Mouse (Mus musculus) heart, embryonic 10.5 days (tissue): ENCODE results near the gene Mrto4. TPM values are rescaled to one million over a fixed set of nuclear protein-coding genes. Genes with fewer than 3 reads are reported as not detected.

Source experiments
- DNase-seq: peaks from one replicate; pipeline ENCODE4 v3.0.0-alpha.2; 2017; ENCODE audit warnings: low spot score
- H3K27ac ChIP-seq: fragments of 300-500 bp; sonication (generic); 2 replicates; pipeline ENCODE4 v1.5.1; 2016; ENCODE audit warnings: mild to moderate bottlenecking
- H3K27me3 ChIP-seq: fragments of 300-500 bp; sonication (generic); 2 replicates; pipeline ENCODE4 v1.6.1; 2016; ENCODE audit warnings: mild to moderate bottlenecking; ENCODE audit not compliant: poor library complexity, insufficient read depth, severe bottlenecking
- H3K36me3 ChIP-seq: fragments of 300-500 bp; sonication (generic); 2 replicates; pipeline ENCODE4 v1.6.1; 2016; ENCODE audit warnings: mild to moderate bottlenecking, moderate library complexity
- H3K4me1 ChIP-seq: fragments of 300-500 bp; sonication (generic); 2 replicates; pipeline ENCODE4 v1.6.1; 2016; ENCODE audit warnings: mild to moderate bottlenecking
- H3K4me3 ChIP-seq: fragments of 300-500 bp; sonication (generic); 2 replicates; pipeline ENCODE4 v1.5.1; 2016; ENCODE audit warnings: mild to moderate bottlenecking, moderate library complexity
- H3K9me3 ChIP-seq: fragments of 300-500 bp; sonication (generic); 2 replicates; pipeline ENCODE4 v1.6.1; 2016; ENCODE audit warnings: mild to moderate bottlenecking, moderate library complexity
- WGBS: fragments of 180-500 bp; shearing (Covaris S2); methylation state at CpG from one replicate; pipeline ENCODE4 v1.1.7; 2016; 5-methylcytosine and 5-hydroxymethylcytosine counted together
- polyA plus RNA-seq: library from polyadenylated mRNA; unstranded; fragments of >200 nt; fragmentation: Nextera tagmentation; extraction: Ambion mirVana; gene quantifications from 2 replicates; pipeline ENCODE4 v1.2.1, GENCODE M21; 2016

Gene Mrto4
- polyA plus RNA-seq, 1 experiment from 2014 or later = 161 TPM

DNA sequence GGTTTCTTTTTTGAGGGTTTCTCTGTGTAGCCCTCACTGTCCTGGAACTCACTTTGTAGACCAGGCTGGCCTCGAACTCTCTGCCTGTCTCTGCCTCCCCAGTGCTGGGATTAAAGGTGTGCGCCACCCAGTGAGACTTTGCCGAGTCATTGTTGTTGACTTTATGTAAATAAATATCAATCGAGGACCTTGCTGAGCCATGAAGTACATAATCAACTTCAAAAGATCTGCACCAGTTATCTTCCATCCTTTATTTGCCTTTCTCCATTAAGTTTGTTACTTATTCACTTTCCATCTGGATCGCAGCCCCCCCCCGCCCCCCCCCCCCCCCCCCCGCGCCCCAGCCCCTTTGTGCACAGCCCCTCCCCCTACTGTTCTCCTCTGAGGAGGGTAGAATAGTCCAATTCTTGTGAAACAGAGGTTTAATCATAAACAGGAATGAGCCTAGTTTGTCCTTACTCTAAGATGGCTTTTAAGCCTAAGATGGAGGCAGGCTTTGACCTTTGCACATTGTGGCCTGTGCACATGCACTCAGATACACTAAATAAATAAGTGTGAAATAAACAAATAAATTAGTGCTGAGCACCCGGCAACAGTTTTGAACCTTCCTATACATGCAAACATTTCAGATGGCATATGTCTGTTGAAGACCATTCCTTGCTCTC lies 17.6 kb downstream of the Mrto4 start:
- H3K4me3 ChIP-seq = no peak overlapping the region
- no peaks in the 10 kb centered on the region for H3K36me3 ChIP-seq
- no peak overlapping the region for H3K27ac ChIP-seq
- H3K27me3 ChIP-seq = peaks cover 42% of the 10 kb centered on the region
- 71% methylated on average over 7 of the region's 9 CpGs for WGBS
- H3K4me1 ChIP-seq = peaks cover 10% of the 10 kb centered on the region
- DNase-seq = no peak
- H3K9me3 ChIP-seq = no peaks in the 10 kb centered on the region

- peak; percentile 93 for DNase-seq
- Histone ChIP-seq H3K4me1 (peaks cover 4% of the 10 kb centered on the region; the same call in 1 of the 2 replicates), H3K4me3 (peak overlapping the region; percentile 50), H3K27ac (peak overlapping the region; percentile 38; the same call in 1 of the 2 replicates), H3K27me3 (peaks cover 26% of the 10 kb centered on the region), H3K36me3 (no peaks in the 10 kb centered on the region), H3K9me3 (no peaks in the 10 kb centered on the region)
- 8% methylated on average over 10 of the region's 10 CpGs for WGBS
Observed at GRCm38 (mm10) chr4:139330605-139331004, 21.8 kb downstream of the Mrto4 start.

DNA sequence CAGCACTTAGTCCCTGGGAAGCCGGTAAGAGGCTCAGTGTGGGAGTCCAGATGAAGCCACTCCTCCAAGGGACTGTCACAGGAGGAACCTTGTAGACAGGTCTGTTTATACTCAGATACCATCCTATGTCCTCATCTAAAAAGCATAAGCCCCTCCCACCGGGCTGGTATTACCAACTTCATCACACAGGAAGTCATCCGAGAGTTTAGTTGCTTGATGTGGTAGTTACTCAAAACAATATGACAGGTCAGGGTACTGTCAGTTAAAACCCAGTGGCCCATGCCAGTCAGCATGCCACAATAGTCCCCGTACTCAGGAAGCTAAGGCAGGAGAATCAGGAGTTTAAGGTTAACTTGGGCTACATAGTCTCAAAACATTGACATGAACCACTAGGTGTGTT lies 32.6 kb downstream of the Mrto4 start:
- 78% methylated on average over 4 of the region's 4 CpGs for WGBS
- H3K4me1 ChIP-seq = no peaks in the 10 kb centered on the region
- DNase-seq = no peak
- no peak overlapping the region for H3K4me3 ChIP-seq
- peaks cover 35% of the 10 kb centered on the region for H3K36me3 ChIP-seq
- no peaks in the 10 kb centered on the region for H3K27me3 ChIP-seq
- H3K27ac ChIP-seq = no peak overlapping the region
- no peaks in the 10 kb centered on the region for H3K9me3 ChIP-seq

- H3K4me1 ChIP-seq = no peaks in the 10 kb centered on the region
- peaks cover 43% of the 10 kb centered on the region for H3K36me3 ChIP-seq
- no peak overlapping the region for H3K4me3 ChIP-seq
- WGBS = 90% methylated on average over 11 of the region's 11 CpGs
- no peaks in the 10 kb centered on the region for H3K27me3 ChIP-seq
- DNase-seq = no peak
- H3K27ac ChIP-seq = no peak overlapping the region
- no peaks in the 10 kb centered on the region for H3K9me3 ChIP-seq
Observed at GRCm38 (mm10) chr4:139318449-139318848, 33.9 kb downstream of the Mrto4 start.

- no peaks in the 10 kb centered on the region for H3K9me3 ChIP-seq
- no peak overlapping the region for H3K27ac ChIP-seq
- peaks cover 24% of the 10 kb centered on the region for H3K4me1 ChIP-seq
- H3K4me3 ChIP-seq = no peak overlapping the region
- no peak for DNase-seq
- peaks cover 15% of the 10 kb centered on the region; the same call in 1 of the 2 replicates for H3K27me3 ChIP-seq
- WGBS = 46% methylated on average over 4 of the region's 4 CpGs
- H3K36me3 ChIP-seq = peaks cover 29% of the 10 kb centered on the region
Observed at GRCm38 (mm10) chr4:139312632-139313031, 39.7 kb downstream of the Mrto4 start.

- 0 out of 2 replicates have a peak overlapping the region, but pooled peaks have one; percentile 91 for H3K27ac ChIP-seq
- H3K4me1 ChIP-seq = peaks cover 24% of the 10 kb centered on the region
- peak overlapping the region; percentile 87 for H3K4me3 ChIP-seq
- H3K9me3 ChIP-seq = no peaks in the 10 kb centered on the region
- no peak for DNase-seq
- 29% methylated on average over 14 of the region's 14 CpGs for WGBS
- H3K27me3 ChIP-seq = peaks cover 15% of the 10 kb centered on the region; the same call in 1 of the 2 replicates
- peaks cover 21% of the 10 kb centered on the region for H3K36me3 ChIP-seq
Observed at GRCm38 (mm10) chr4:139311707-139312106, 40.7 kb downstream of the Mrto4 start.

DNA sequence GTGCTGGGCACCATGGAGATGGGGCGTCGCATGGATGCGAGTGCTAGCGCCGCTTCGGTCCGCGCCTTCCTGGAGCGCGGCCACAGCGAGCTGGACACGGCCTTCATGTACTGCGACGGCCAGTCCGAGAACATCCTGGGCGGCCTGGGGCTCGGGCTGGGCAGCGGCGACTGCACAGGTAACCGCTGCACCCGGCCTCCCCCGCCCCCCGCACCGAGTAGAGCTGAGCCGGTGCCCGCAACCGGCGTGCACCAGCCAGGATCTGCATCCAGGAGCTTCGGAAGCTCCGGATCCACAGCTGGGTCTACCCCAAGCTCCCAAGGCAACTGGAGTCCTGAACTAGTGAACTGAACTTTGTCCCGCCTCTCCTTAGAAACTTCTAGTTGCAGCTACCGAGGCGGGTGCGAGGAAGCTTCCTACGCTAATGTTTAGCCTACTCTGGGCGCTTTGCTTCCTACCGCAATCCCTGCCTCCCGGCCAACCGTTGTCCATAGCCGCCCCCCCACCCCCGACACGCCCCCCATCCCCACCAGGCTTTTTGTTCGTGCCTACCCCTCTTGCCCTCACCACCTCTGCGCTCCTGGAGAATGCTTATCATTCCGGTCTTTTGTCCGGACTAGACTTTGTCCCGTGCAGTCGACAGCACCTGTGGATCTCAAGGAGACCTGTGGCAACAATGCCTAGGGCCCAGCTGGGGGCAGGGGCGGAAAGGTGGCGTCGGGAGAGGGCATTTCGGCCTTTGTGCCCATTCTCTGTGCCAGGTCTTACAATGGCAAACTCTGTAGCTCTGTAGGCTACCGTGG lies 41.3 kb downstream of the Mrto4 start:
- Histone ChIP-seq H3K9me3 (no peaks in the 10 kb centered on the region), H3K4me3 (peak overlapping the region; percentile 87), H3K27me3 (peaks cover 15% of the 10 kb centered on the region; the same call in 1 of the 2 replicates), H3K4me1 (peaks cover 26% of the 10 kb centered on the region), H3K36me3 (peaks cover 18% of the 10 kb centered on the region), H3K27ac (peak overlapping the region; percentile 91)
- no peak for DNase-seq
- WGBS = 1% methylated on average over 53 of the region's 53 CpGs

- Histone ChIP-seq H3K9me3 (no peaks in the 10 kb centered on the region), H3K27me3 (peaks cover 15% of the 10 kb centered on the region; the same call in 1 of the 2 replicates), H3K36me3 (peaks cover 13% of the 10 kb centered on the region), H3K27ac (peak within 1 kb of the TSS; percentile 91), H3K4me3 (peak within 1 kb of the TSS; percentile 87), H3K4me1 (peaks cover 32% of the 10 kb centered on the region)
- under 1% methylated on average over 63 of the region's 63 CpGs for WGBS
- peak; percentile 96 for DNase-seq
Observed at GRCm38 (mm10) chr4:139310171-139310898, 42.0 kb downstream of the Mrto4 start, which contains the start of the genes Pqlc2 and Akr7a5. Gene Pqlc2 (minus strand): TSS chr4:139310708. Gene Akr7a5 (plus strand): TSS chr4:139310744.

DNA sequence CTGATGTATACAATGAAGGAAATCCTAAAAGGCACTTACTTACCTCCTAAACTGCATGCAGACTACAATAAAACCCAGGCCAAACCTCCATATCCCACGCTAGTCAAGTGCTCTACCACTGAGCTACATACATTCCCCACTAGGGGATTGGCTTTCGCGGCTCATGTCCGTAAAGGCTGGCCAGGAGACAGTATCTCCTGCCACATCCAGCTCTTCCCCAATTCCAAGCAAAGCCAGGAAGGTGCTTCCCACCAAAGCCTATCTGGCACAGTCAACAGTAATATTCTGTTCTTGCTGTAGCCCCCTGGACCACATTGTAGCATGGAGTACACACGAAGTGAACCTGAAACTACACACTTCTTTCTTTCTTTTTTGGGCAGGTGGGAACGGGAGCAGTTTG lies 42.7 kb downstream of the Mrto4 start:
- Histone ChIP-seq H3K4me1 (peaks cover 32% of the 10 kb centered on the region), H3K9me3 (no peaks in the 10 kb centered on the region), H3K27me3 (peaks cover 15% of the 10 kb centered on the region; the same call in 1 of the 2 replicates), H3K4me3 (peak overlapping the region; percentile 87), H3K27ac (peak overlapping the region; percentile 91; the same call in 1 of the 2 replicates), H3K36me3 (peaks cover 13% of the 10 kb centered on the region)
- 17% methylated on average over 6 of the region's 6 CpGs for WGBS
- no peak for DNase-seq

DNA sequence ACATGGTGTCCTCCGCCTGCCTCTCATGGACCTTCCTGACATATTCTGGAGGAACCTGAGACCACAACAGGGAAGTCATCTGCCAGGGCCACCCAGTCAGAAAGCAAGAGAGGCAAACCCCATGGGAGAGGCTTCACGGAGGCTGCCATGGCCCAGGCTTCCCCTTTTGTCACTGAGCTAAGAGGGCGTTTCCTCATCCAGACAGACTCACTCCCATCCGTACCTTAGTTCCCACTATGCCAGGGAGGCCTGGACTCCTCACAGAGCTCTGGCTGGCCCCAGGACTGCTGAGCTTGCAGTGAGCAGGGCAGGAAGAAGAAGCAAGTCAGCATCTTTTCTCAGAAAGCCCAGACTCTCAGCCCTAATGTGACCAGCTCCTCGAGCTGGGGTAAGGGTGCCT lies 44.5 kb downstream of the Mrto4 start:
- Histone ChIP-seq H3K4me3 (no peak overlapping the region), H3K27ac (no peak overlapping the region), H3K9me3 (no peaks in the 10 kb centered on the region), H3K4me1 (peaks cover 32% of the 10 kb centered on the region), H3K27me3 (peaks cover 15% of the 10 kb centered on the region; the same call in 1 of the 2 replicates), H3K36me3 (peaks cover 6% of the 10 kb centered on the region; the same call in 1 of the 2 replicates)
- no peak for DNase-seq
- 79% methylated on average over 5 of the region's 5 CpGs for WGBS

DNA sequence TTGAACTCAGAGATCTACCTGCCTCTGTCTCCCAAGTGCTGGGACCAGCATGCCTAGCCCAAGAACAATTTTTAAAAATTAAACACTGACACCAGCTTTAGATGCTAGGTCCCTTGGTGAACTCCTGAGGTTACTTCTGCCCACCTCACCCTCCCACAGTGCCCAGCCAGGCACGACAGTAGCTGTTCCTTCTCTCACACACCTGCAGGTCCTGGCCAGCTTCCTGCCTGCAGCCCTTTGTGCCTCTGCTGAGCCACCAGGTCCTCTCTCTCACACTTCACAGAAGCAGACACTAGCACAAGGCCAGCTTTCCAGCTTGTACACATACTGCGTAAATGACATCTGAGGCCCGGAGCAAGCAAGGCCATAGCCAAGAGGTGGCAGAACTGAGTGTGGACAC lies 46.9 kb downstream of the Mrto4 start:
- DNase-seq = no peak
- Histone ChIP-seq H3K4me3 (no peak overlapping the region), H3K27me3 (peaks cover 10% of the 10 kb centered on the region; the same call in 1 of the 2 replicates), H3K9me3 (no peaks in the 10 kb centered on the region), H3K4me1 (peaks cover 16% of the 10 kb centered on the region), H3K27ac (no peak overlapping the region), H3K36me3 (peaks cover 17% of the 10 kb centered on the region)
- WGBS = 88% methylated on average over 3 of the region's 3 CpGs

DNA sequence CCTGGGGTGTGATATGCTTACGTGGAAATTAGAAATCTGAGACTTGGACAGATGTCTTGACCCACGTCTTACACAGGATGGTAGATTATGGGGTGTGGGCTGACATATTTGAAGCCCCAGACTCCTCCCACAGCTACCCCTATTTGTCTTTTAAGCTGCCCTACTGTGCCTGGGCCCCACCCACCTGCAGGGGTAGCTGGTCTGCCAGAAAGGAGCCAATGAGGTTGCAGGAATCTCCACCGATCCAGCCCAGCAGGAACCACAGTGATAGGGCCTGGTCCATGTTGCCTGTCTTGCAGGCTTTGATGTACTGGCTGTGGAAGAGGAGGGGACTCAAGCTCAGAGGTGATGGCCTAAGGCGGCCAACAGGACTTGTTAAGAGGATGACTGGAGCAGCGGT lies 50.1 kb downstream of the Mrto4 start:
- WGBS = 52% methylated on average over 5 of the region's 5 CpGs
- H3K36me3 ChIP-seq = peaks cover 27% of the 10 kb centered on the region

More for the DNA sequence above, 50.1 kb downstream of the Mrto4 start:
- no peak for DNase-seq
- Histone ChIP-seq H3K27ac (no peak overlapping the region), H3K4me3 (no peak overlapping the region), H3K9me3 (no peaks in the 10 kb centered on the region), H3K4me1 (0 out of 2 replicates have a peak, but pooled peaks cover 8% of the 10 kb centered on the region), H3K27me3 (no peaks in the 10 kb centered on the region)
